Mouse (Mus musculus): ENCODE results near the gene Aatk. TPM values are rescaled to one million over a fixed set of nuclear protein-coding genes. Genes with fewer than 3 reads are reported as not detected.

Gene Aatk
- polyA plus RNA-seq, 1 experiment = not detected

DNA sequence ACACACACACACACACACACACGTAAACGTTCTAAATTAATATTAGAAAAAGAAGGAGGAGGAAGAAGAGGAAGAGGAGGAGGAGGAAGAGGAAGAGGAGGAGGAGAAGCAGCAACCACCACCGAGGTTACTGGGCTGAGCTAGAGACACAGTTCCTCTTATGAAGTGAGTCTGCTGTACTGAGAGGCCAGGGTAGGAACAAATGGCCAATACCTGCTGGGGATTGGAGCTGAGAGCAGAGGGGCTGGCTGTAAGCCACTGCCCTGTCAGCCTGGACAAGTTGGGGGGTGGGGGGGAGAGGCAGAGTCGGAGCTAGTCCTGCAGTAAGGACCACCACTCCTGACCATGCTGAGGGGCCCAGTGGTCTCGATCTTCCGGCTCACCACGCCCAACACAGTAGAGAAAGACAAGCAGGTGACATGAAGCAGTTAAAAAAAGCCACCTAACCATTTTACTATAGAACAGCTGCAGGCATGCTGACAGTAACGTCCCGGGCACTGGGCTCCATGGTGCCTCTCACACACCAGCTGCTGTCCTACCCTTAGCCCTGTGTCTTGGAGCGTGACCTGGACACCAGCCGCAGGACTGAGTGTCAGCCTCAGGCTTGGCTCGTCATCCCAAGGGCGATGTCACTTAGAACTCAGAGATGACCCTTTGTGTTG lies 17.2 kb upstream of the Aatk start:
- no peak for TF ChIP-seq GATA1 (IDR thresholded peaks at IDR 0.05; ENCODE audit: low read length)

DNA sequence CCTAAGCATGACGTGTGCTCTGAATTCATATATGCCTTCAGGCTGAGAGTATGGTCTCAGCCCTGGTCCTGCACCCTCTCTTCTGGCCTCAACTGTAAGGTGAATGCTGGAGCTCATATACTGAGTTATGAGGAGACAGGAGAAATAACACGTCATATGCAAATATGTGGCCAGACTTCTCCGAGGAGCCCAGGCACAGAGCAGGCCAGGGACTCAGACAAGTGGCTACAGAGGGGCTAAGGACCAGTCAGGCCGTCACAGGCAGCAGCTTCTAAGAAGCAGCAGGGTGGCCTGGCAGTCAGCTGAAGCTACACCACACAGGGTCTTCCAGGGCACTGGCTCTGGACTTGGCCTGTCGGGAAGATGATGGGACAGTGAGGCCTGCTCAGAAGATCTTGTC lies 16.4 kb upstream of the Aatk start:
- TF ChIP-seq GATA1 (IDR thresholded peaks at IDR 0.05; ENCODE audit: low read length) = no peak

DNA sequence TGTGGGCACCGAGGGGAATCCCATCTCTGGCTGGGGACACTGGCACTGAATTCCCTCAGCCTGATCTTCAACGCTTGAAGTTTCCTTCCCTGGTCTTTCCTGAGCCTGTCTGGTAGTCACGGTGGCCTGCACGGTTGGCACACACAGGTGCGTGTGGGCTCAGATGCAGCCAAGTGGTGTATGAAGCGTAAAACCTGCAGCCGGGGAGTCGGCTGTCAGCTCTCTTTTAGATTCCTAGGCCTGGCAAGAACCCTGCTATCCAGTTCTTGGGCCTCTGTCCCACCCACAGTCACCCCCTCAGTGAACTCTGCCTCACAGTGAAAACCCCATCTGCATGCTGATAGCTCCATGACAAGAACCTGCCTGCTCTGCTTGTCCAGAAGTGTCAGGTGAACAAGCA lies 13.7 kb upstream of the Aatk start:
- TF ChIP-seq GATA1 (IDR thresholded peaks at IDR 0.05; ENCODE audit: low read length) = no peak

DNA sequence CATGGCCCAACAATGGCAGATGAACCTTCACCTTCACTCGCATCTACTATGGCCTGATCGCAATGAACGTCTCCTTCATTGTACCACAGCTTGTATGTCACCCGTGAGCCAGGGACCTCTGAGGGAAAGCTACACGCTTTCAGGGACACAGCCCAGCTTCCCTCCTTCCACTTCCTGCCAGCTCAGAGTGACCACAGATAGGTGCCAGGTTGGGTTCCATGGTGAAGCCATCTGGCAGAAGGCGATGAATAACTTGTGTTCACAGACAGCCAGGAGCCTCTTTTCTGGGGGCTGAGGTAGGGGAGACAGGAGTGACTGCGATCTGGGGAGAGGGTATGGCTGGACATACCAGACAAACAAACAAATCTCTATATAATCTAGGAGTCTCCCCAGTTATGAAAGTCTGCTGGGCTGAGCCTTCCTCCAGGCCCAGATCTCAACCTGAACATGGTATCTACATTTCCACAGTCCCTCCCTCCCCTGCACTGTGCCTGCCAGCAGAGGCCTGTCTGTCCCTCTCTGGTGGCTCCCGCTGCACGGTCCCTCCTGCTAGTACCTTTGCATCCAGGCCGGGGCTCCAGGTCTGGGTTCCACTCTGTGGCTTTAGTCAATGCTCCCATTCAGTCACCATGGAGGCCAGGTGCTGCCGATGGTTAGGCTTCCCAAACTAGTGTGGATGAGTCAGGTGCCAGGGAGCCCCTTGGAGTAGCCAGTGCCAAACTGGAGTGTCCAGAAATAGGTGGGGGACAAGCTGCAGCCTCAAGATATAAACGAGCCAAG lies 9.2 kb upstream of the Aatk start:
- no peak for TF ChIP-seq GATA1 (IDR thresholded peaks at IDR 0.05; ENCODE audit: low read length)

DNA sequence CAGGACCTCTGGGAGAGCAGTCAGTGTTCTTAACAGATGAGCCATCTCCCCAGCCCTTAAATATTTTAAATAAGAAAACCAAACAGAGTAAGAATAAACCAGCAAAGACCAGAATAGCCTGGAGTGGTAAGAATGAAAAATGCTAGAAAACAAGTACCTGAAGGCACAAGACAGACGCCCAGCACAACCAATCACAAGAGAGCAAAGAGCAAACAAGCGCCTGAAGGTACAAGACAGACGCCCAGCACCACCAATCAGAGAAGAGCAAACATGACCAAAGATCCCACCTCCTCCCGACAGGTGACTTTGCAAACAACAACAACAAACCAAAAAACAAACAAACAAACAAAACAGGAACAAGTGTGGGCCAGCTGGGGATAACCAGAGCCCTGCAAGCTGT lies 6.9 kb upstream of the Aatk start:
- no peak for TF ChIP-seq GATA1 (IDR thresholded peaks at IDR 0.05; ENCODE audit: low read length)

DNA sequence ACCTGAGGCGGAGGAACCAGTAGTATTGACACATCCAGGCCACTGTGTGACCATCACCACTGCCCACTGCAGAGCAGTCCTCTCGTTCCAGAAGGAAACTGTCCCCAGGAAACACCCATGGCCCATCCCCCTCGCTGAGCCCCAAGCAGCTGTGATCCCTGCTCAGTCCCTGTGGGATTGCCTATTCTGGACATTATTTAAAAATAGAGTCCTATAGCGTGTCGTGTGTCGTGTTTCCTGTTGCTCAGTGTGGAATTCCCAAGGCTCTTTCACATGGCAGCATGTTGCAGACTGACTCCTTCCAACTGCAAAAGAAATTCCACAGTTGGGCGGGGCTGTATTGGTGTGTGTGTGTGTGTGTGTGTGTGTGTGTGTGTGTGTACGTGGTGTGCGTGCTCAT lies 5.3 kb upstream of the Aatk start:
- TF ChIP-seq GATA1 (IDR thresholded peaks at IDR 0.05; ENCODE audit: low read length) = no peak

DNA sequence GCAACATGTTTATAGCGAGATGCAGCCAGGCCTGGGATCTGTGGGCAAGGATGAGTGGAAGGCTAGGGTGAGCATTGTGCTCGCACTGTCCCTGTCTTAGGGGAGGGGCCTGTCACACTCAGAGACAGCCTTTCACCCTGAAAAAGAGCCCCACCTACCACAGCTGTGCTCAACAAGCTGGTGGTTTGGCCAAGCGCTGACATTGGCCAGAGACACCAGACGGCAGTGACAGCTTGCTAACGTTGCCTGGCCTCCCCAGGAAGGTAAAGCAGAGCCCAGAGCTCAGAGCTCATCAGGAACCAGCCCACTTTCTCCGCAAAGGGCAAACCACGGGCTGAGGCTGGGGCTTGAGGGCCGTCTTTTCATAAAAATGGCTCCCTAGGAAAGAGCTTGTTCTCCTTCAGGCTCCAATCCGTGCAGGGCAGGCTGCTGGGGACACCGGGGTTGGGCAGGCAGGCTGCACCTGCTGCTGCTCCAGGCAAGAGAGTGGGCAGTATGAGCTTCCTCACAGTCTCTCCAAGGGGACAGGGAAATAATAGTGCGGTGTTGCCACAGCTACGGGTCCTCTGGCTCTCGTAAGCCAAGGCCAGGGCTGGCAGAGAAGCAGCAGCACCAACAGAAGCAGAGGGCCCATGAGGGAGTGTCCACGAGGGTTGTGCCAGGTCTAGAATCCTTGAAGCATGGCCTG lies 4.3 kb upstream of the Aatk start:
- no peak for TF ChIP-seq GATA1 (IDR thresholded peaks at IDR 0.05; ENCODE audit: low read length)

DNA sequence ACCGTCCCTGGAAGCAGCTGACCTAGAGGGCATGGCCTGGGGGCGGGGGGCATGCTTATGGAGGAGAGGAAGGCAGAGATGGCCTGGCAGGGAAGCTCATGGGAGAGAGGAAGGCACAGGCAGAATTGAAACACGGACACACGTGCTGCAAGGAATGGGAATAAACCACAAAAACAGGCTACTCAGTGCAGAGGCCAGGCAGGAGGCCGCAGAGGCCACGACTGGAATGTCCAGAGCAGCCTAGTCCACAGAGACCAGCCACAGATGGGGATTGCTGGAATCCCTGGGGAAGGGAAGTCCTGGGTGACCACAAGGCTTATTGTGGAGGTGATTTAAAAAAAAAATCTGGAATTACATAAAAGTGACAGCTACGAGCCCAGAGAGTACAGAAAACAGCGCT lies 2.1 kb upstream of the Aatk start:
- no peak for TF ChIP-seq GATA1 (IDR thresholded peaks at IDR 0.05; ENCODE audit: low read length)

DNA sequence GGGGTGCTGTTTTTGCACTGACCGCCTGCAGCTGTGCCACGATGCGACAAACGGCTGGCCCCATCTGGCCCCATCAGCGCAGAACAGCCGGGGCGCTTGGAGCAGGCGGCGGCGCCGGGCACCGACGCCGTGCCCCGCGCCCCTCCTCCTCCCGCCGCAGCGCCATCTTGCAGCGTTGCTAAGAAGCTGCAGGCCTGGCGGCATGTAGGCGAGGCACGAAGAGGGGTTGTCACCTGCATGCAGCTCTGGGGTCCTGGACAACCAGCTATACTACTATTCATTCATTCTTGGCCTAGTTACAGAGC lies 1.2 kb upstream of the Aatk start:
- TF ChIP-seq GATA1 (IDR thresholded peaks at IDR 0.05; ENCODE audit: low read length) = no peak

DNA sequence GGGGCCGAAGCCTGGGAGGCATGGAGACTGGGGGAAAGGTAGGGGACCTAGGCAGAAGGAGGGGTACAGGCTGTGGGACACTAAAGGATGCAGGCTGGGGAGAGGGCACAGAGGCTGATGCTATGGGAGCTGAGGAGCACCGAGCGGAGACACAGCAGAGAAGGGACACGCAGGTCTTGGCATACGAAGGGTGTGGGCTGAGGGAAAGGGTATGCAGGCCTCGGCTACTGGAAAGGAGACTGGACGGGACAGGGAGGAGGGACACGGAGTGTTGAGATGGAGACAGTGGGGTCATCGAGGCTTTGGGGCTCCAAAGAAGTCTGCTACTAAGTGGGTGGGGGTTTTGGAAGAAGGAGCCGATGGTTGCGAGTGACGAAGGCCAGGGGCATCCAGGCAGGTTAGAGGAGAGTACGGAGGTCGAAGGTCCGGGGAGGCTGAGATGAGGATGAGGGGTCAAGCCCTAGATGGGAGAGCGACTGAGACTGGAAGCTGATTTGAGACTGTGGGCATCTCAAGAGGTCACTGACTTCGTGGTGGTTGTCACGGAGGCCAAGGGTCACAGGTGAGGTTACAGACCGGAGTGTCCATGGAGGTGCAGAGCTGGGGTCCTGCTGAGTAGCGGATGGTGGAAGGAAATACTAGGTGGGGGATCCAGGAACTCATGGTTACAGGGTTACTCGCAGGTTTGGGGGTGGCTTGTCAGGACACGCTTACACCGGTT lies 724 bp upstream of the Aatk start:
- TF ChIP-seq GATA1 (IDR thresholded peaks at IDR 0.05; ENCODE audit: low read length) = no peak

DNA sequence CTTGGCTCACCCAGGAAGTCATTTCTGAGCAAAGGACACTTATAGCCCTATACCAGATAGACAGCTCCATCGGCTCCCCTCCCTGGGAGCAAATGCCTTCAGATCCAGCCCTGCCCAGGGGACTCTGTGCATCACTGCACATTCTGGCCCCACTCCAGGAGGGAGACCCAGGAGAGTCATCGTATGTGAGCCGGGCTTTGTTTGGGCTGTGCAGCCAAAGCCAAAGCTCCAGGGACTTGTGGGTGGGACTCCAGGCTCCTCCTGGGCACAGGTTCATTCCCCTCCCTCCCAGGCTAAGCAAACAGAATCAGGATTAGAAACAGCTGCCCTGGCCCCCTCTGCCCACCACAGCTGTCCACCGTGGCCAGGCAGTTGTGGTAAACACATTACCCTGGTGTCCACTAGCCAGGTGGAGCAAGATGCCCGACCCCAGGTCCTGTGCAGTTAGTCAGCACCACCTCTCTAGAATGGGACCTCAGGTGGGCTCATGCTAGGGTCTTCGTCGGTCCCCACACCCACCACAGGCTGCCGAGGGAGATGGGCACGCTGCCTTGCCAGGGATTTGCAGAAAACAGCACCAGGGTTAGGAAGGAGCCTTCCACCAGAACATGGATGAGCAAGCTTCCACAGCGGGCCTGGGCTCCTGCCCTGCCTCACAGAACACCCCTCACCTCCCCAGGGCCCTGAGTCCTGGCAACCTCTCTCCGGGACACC lies 971 bp downstream of the Aatk start:
- no peak for TF ChIP-seq GATA1 (IDR thresholded peaks at IDR 0.05; ENCODE audit: low read length)

DNA sequence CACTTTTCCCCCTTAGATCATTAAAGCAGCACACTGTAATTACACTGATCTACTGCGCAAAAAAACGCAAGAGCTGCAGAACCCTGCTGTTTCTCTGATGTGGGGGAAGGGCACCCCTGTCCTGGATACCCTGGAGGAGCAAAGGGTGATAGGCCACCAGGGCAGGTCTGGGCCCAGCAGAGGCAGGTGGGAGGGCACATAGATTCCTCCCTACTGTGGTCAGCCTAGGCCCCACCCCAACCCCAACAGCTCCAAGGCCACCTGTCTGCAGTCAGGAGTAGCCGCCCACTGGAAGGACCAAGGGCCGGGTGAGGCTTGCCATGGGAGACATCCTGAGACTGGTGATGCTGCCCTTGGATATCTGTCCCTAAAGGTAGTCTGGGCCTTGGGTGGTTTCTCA lies 1.6 kb downstream of the Aatk start:
- no peak for TF ChIP-seq GATA1 (IDR thresholded peaks at IDR 0.05; ENCODE audit: low read length)

DNA sequence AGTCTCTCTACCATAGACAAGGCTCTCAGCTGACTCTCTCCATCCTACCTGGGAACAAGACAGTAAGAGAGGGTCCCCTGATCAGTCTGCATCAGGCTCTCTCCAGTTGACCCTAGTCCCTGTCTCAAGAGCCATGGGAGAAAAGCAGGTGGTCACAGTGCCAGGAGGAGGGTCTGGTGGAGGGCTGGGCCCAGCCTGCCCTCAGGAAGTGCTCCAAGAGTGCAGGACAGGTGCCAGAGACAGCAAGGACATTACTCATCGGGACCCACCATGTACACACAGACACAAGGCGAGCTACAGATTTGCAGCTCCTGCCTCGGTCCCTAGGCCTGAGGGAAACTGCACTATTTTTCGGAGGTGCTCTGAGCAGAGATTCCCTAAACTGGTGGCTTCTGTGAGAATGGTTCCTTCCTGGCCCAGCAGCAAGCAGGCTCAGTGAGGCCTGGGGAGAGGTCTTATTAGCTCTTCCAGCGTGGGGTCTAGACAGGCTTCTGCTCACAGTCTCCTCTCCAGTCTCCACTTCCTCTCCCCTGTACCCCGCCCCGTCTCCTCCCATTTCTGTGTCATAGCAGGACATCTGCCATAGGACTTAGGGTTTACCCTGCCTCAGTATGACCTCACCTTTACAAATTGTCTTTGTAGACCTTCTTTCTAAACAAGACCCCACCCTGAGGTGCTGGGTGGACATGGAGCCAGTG lies 4.7 kb downstream of the Aatk start:
- TF ChIP-seq GATA1 (IDR thresholded peaks at IDR 0.05; ENCODE audit: low read length) = no peak

DNA sequence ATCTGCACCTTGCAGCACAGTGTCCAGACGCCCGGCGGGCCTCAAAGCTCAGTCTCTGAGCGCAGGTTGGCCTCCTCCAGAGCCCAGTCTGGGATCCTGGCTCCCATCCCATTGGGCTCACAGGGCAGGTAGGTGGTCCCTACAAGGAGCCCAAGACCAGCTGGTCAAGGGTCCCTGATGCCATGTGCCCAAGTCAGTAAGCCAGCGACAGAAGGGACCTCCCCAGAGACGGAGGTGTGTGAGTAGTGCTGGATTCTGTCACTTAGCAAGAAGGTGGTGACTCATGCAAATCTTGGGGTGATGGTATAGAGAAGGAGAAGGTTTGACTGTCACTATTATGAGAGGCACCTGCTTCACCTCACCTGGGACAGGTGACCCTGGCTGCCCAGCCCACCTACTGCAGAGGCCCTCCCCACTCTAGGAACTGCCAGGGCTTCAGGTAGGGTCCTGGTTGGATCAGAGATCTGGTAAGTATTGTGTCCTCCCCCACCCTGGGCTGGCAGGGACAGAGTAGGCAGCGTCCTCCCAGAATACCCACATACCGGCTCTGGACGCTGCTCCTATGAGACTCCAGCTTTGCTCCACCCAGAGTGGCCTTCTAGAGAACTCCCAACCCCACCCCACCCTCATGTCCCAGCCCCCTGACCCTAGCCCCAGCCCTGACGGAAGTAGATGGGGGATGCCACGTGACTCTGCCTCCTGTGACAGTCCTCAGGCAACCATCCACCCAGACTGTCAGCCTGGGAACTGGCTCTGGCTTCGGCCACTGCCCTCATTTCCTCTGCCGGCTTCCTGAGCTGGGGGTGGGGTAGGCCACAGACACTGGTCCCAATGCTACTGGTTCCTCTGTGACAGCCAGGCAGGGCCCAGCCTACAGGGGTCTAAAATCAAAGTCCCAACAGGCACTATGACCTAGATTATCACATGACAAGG lies 5.5 kb downstream of the Aatk start:
- TF ChIP-seq GATA1 (IDR thresholded peaks at IDR 0.05; ENCODE audit: low read length) = no peak

Data from G1E-ER4 (cell line).